Mouse (Mus musculus) layer of hippocampus, adult 9-11 months (tissue): ENCODE results near the gene Gns.
"Not testable (repeated sequence)": the region's sequence is repeated elsewhere in the genome, so short reads cannot be mapped to it uniquely, and the experiment has no call there.

Experiments
- DNase-seq: peaks from one replicate; pipeline ENCODE4 v3.0.0; 2022

Gns gene

GRCm38 (mm10) chr10:121364801-121365564, at the start of gene Gns:
TSS of gene Gns (plus strand) at chr10:121365090.
- peak; percentile 85 for DNase-seq

- no peak for DNase-seq
Measured at GRCm38 (mm10) chr10:121315321-121316283, 49.3 kb upstream of the Gns start.

GRCm38 (mm10) chr10:121316361-121316760, 48.5 kb upstream of the Gns start:
- no peak for DNase-seq

GRCm38 (mm10) chr10:121318397-121318950, 46.4 kb upstream of the Gns start:
- no peak for DNase-seq

- no peak for DNase-seq
Measured at GRCm38 (mm10) chr10:121323493-121323892, 41.4 kb upstream of the Gns start.

- DNase-seq: no peak
Measured at GRCm38 (mm10) chr10:121326167-121326566, 38.7 kb upstream of the Gns start.

- no peak for DNase-seq
Measured at GRCm38 (mm10) chr10:121329586-121329985, 35.3 kb upstream of the Gns start.

- no peak for DNase-seq
Measured at GRCm38 (mm10) chr10:121330940-121331339, 34.0 kb upstream of the Gns start.

GRCm38 (mm10) chr10:121334576-121334975, 30.3 kb upstream of the Gns start:
- peak; percentile 25 for DNase-seq

- not testable (repeated sequence) for DNase-seq
Measured at GRCm38 (mm10) chr10:121336536-121336935, 28.4 kb upstream of the Gns start.

- peak; percentile 20 for DNase-seq
Measured at GRCm38 (mm10) chr10:121340754-121341593, 23.9 kb upstream of the Gns start.

GRCm38 (mm10) chr10:121342260-121342659, 22.6 kb upstream of the Gns start:
- DNase-seq: no peak

GRCm38 (mm10) chr10:121343867-121344266, 21.0 kb upstream of the Gns start:
- no peak for DNase-seq

- DNase-seq: no peak
Measured at GRCm38 (mm10) chr10:121349244-121349643, 15.6 kb upstream of the Gns start.

- DNase-seq: no peak
Measured at GRCm38 (mm10) chr10:121350357-121351065, 14.4 kb upstream of the Gns start.

GRCm38 (mm10) chr10:121351066-121351581, 13.8 kb upstream of the Gns start, which contains the start of gene Tbc1d30:
TSS of gene Tbc1d30 (minus strand) at chr10:121351278.
- no peak for DNase-seq

GRCm38 (mm10) chr10:121351692-121352290, 13.1 kb upstream of the Gns start:
- no peak for DNase-seq

- DNase-seq: no peak
Measured at GRCm38 (mm10) chr10:121360358-121360757, 4.5 kb upstream of the Gns start.

GRCm38 (mm10) chr10:121363201-121363600, 1.7 kb upstream of the Gns start:
- DNase-seq: no peak

- DNase-seq: no peak
Measured at GRCm38 (mm10) chr10:121364306-121364705, 584 bp upstream of the Gns start.

- DNase-seq: peak; percentile 82
Measured at GRCm38 (mm10) chr10:121365781-121366272, 937 bp downstream of the Gns start.
